Mouse (Mus musculus) B cell, adult 2 months (primary cell): ENCODE measurements around the gene Lat.
"Not testable (repeated sequence)": the region's sequence is repeated elsewhere in the genome, so short reads cannot be mapped to it uniquely, and the experiment has no call there.

ENCODE experiments used
- DNase-seq, 2 experiments: peaks; one replicate each; pipeline ENCODE4 v3.0.0; 2022

Gene Lat

GRCm38 (mm10) chr7:126369393-126369792, at the start of gene Lat:
Lat (minus strand) TSS chr7:126369570.
- DNase-seq: peak; percentile 72 to 73

GRCm38 (mm10) chr7:126418496-126418895, 49.1 kb upstream of the Lat start:
- DNase-seq: no peak

GRCm38 (mm10) chr7:126417606-126418005, 48.2 kb upstream of the Lat start:
- DNase-seq: peak; percentile 24 to 29

GRCm38 (mm10) chr7:126417045-126417444, 47.7 kb upstream of the Lat start:
- peak; percentile 66 for DNase-seq

- DNase-seq: peak; percentile 78 to 83
Observed at GRCm38 (mm10) chr7:126416615-126417014, 47.2 kb upstream of the Lat start.

- peak; percentile 73 to 75 for DNase-seq
Observed at GRCm38 (mm10) chr7:126414725-126415124, 45.4 kb upstream of the Lat start, which contains the start of gene Cd19. Cd19 (minus strand) TSS chr7:126414889.

GRCm38 (mm10) chr7:126411061-126411460, 41.7 kb upstream of the Lat start:
- DNase-seq: no peak

GRCm38 (mm10) chr7:126408686-126409085, 39.3 kb upstream of the Lat start:
- DNase-seq: no peak

GRCm38 (mm10) chr7:126402518-126402917, 33.1 kb upstream of the Lat start:
- not testable (repeated sequence) for DNase-seq

GRCm38 (mm10) chr7:126399548-126399947, 30.2 kb upstream of the Lat start:
- peak; percentile 95 to 96 for DNase-seq

GRCm38 (mm10) chr7:126397822-126398221, 28.5 kb upstream of the Lat start:
- DNase-seq: no peak

GRCm38 (mm10) chr7:126397221-126397620, 27.9 kb upstream of the Lat start:
- no peak for DNase-seq

- peak; percentile 92 for DNase-seq
Observed at GRCm38 (mm10) chr7:126396298-126397119, 27.1 kb upstream of the Lat start, which contains the start of gene Nfatc2ip. Nfatc2ip (minus strand) TSS chr7:126396737.

- DNase-seq: not testable (repeated sequence)
Observed at GRCm38 (mm10) chr7:126392086-126392884, 22.9 kb upstream of the Lat start.

- DNase-seq: no peak
Observed at GRCm38 (mm10) chr7:126388185-126388584, 18.8 kb upstream of the Lat start.

- no peak for DNase-seq
Observed at GRCm38 (mm10) chr7:126383565-126383964, 14.2 kb upstream of the Lat start.

- peak; percentile 90 to 93 for DNase-seq
Observed at GRCm38 (mm10) chr7:126377278-126378158, 8.1 kb upstream of the Lat start, which contains the start of gene Spns1. Spns1 (minus strand) TSS chr7:126377450.

GRCm38 (mm10) chr7:126376903-126377277, 7.5 kb upstream of the Lat start:
- DNase-seq: no peak

GRCm38 (mm10) chr7:126375012-126375411, 5.6 kb upstream of the Lat start:
- DNase-seq: no peak

- no peak for DNase-seq
Observed at GRCm38 (mm10) chr7:126374526-126374925, 5.2 kb upstream of the Lat start.

GRCm38 (mm10) chr7:126373007-126373406, 3.6 kb upstream of the Lat start:
- no peak for DNase-seq

- no peak for DNase-seq
Observed at GRCm38 (mm10) chr7:126368367-126368766, 1.0 kb downstream of the Lat start.

GRCm38 (mm10) chr7:126367636-126368035, 1.7 kb downstream of the Lat start:
- DNase-seq: no peak
